Mouse (Mus musculus): ENCODE measurements around the gene Clec1a.

- TF ChIP-seq CTCF (IDR thresholded peaks at IDR 0.05; ENCODE audit: low read depth) (no peak), EP300 (IDR thresholded peaks at IDR 0.05; ENCODE audit: low read depth) (no peak)
These were observed 76.8 kb downstream of the Clec1a start for GRCm38 (mm10) chr6:129374937-129375471.
